Mouse (Mus musculus) bone marrow, adult 2 months (tissue): ENCODE data around the gene Gpr83.

Experiments
- CTCF ChIP-seq: fragments of 200-500 bp; IDR thresholded peaks from 2 replicates; pipeline ENCODE4 v1.5.1; 2011; ENCODE audit warnings: low read length, control low read depth; ENCODE audit not compliant: control insufficient read depth, insufficient read depth
- POLR2A ChIP-seq: fragments of 200-500 bp; IDR thresholded peaks from 2 replicates; pipeline ENCODE4 v1.6.1; 2011; ENCODE audit warnings: low read depth, mild to moderate bottlenecking, control low read depth, low read length, borderline replicate concordance; ENCODE audit not compliant: control insufficient read depth

GRCm38 (mm10) chr9:14864726-14865125 is 4.7 kb downstream of the Gpr83 start:
- no peak for TF ChIP-seq POLR2A
- no peak for TF ChIP-seq CTCF
